Comparison of ENCODE assay signal across 8 mouse cellular contexts in the genomic region with DNA sequence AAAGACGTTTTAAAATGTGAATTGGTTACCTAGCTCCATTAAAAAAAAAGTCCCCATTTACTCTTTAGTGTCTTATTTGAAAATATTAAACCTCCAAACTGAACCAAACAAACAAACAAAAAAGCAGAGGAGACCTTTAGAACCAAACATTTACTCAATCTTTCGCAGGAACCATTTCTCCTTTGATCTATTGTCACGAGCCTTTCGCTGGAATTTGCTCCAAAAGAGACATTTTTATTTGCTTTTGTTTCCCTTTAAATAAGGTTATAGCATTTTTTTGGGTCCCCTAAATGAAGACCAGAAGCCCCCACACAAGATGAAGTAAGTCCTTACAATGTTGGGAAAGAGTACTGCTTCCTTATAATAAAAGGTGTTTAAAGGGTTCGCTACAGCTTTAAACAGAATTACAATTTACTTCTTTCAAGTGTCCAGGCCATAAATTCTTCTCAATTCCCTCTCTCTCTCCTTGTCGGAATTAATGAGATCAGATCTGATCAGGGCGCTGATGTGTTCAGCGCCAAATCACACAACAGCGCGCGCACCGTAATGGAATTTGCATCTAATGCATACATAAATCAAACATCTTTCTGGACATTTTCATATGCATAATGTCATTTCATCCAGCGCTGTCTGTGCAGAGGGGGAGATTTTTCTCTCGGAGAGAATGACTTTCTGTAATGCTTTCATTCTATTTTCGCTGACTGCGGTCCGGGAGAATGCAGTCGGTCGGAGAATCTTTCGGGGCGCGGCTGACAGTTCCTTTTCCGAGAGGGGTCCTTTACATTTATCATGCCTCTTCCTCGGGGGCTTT.
DNase-seq lines count a peak whose midpoint lies in the region; ATAC-seq and TF ChIP-seq lines count a peak whose summit lies in the region.

No protein-coding gene starts in this region.

- DNase-seq in heart, embryonic 10.5 days (ENCODE audit: low spot score): no peak
- no peak for DNase-seq in heart, adult 2 months
- DNase-seq in brain, embryonic 14.5 days (ENCODE audit: low read depth): peak; percentile 88
- peak; percentile 67 for DNase-seq in hindbrain, embryonic 11.5 days (ENCODE audit: low spot score)
- DNase-seq in mesoderm, embryonic 11.5 days (ENCODE audit: low read depth, low spot score): peak; percentile 54
- DNase-seq in gastrocnemius, postnatal 36 days: no peak
- no peak for DNase-seq in left cerebral cortex, postnatal 36 days (ENCODE audit: low spot score in 2 of 2)
- DNase-seq in spleen, adult 12 weeks (ENCODE audit: low spot score): no peak

- TF ChIP-seq POLR2A in heart, adult 2 months (IDR thresholded peaks at IDR 0.05; ENCODE audit: insufficient read depth, low read depth, low read length): no peak
- TF ChIP-seq POLR2A in brain, embryonic 14.5 days (IDR thresholded peaks at IDR 0.05; ENCODE audit: borderline replicate concordance, extremely low read depth, insufficient read depth, insufficient read length, poor library complexity, severe bottlenecking): no peak

- 2% methylated on average over 24 of the region's 24 CpGs for WGBS in heart, embryonic 10.5 days
- WGBS in heart, adult 2 months: 4% methylated on average over 24 of the region's 24 CpGs
- WGBS in hindbrain, embryonic 11.5 days: under 1% methylated on average over 24 of the region's 24 CpGs

- no peaks in the 10 kb centered on the region for H3K36me3 ChIP-seq in heart, embryonic 10.5 days
- H3K36me3 ChIP-seq in heart, adult 2 months (ENCODE audit: control insufficient read depth, insufficient read depth, low read length): no peaks in the 10 kb centered on the region
- H3K36me3 ChIP-seq in hindbrain, embryonic 11.5 days (ENCODE audit: control insufficient read depth, insufficient read depth, low read length): no peaks in the 10 kb centered on the region

- no peak overlapping the region for H3K27ac ChIP-seq in heart, embryonic 10.5 days
- H3K27ac ChIP-seq in heart, adult 2 months: no peak overlapping the region
- 0 out of 2 replicates have a peak overlapping the region, but pooled peaks have one; percentile 27 for H3K27ac ChIP-seq in hindbrain, embryonic 11.5 days (ENCODE audit: low read depth, low read length)

- peaks cover 16% of the 10 kb centered on the region for H3K4me1 ChIP-seq in heart, embryonic 10.5 days
- H3K4me1 ChIP-seq in heart, adult 2 months (ENCODE audit: control insufficient read depth, insufficient read depth, low read length): no peaks in the 10 kb centered on the region
- H3K4me1 ChIP-seq in hindbrain, embryonic 11.5 days (replicated peaks; ENCODE audit: control insufficient read depth, insufficient read depth, low read length): peaks cover 13% of the 10 kb centered on the region; the same call in 1 of the 2 replicates

- H3K9me3 ChIP-seq in heart, embryonic 10.5 days: no peaks in the 10 kb centered on the region
- H3K9me3 ChIP-seq in hindbrain, embryonic 11.5 days (ENCODE audit: control insufficient read depth, low read length): no peaks in the 10 kb centered on the region

- no peak overlapping the region for H3K9ac ChIP-seq in heart, adult 2 months (ENCODE audit: low read depth, low read length)
- H3K9ac ChIP-seq in hindbrain, embryonic 11.5 days (ENCODE audit: low read depth, low read length): no peak overlapping the region

- peak; percentile 53; the same call in 1 of the 2 replicates for ATAC-seq in hindbrain, embryonic 11.5 days (ENCODE audit: low FRiP score)

- TF ChIP-seq CTCF in heart, adult 2 months (IDR thresholded peaks at IDR 0.05): no peak
- no peak for TF ChIP-seq CTCF in brain, embryonic 14.5 days (IDR thresholded peaks at IDR 0.05; ENCODE audit: borderline replicate concordance, extremely low read depth, insufficient read depth, insufficient read length)

- H3K79me2 ChIP-seq in heart, adult 2 months (replicated peaks; ENCODE audit: control insufficient read depth, insufficient read depth, low read length): no peaks in the 10 kb centered on the region

- H3K4me2 ChIP-seq in hindbrain, embryonic 11.5 days (replicated peaks; ENCODE audit: low read depth, low read length): peak overlapping the region; percentile 36

- intact Hi-C loops in heart, adult 2 months (cut with DNase I): no loop called here
- intact Hi-C loops in gastrocnemius, postnatal 36 days (cut with DNase I): no loop called here
- intact Hi-C loops in left cerebral cortex, postnatal 36 days (cut with DNase I): loop anchor here (5.0 kb wide), 3 partner anchors 102 to 1518 kb away; no protein-coding TSS in a partner anchor

- peaks cover 70% of the 10 kb centered on the region for H3K27me3 ChIP-seq in heart, embryonic 10.5 days (ENCODE audit: insufficient read depth, poor library complexity, severe bottlenecking)
- 0 out of 2 replicates have a peak, but pooled peaks cover 1% of the 10 kb centered on the region for H3K27me3 ChIP-seq in heart, adult 2 months (ENCODE audit: control insufficient read depth, insufficient read depth, low read length)
- peaks cover 13% of the 10 kb centered on the region; the same call in 1 of the 2 replicates for H3K27me3 ChIP-seq in hindbrain, embryonic 11.5 days (ENCODE audit: control insufficient read depth, insufficient read depth, low read length)

- TF ChIP-seq EP300 in heart, adult 2 months (IDR thresholded peaks at IDR 0.05; ENCODE audit: insufficient read depth, low read depth, low read length): no peak

- peak overlapping the region; percentile 46 for H3K4me3 ChIP-seq in heart, embryonic 10.5 days
- H3K4me3 ChIP-seq in heart, adult 2 months: no peak overlapping the region
- peak overlapping the region; percentile 16; the same call in 1 of the 2 replicates for H3K4me3 ChIP-seq in hindbrain, embryonic 11.5 days (ENCODE audit: low read depth, low read length)

Comparison
In these comparisons a context has a peak if more than half of its experiments do, and no peak if none do; other contexts are left out.
1. DNase-seq: peak in brain, embryonic 14.5 days (single experiment), hindbrain, embryonic 11.5 days (single experiment) and mesoderm, embryonic 11.5 days (single experiment); none in heart, embryonic 10.5 days (single experiment), heart, adult 2 months (0 of 2), gastrocnemius, postnatal 36 days (0 of 2), left cerebral cortex, postnatal 36 days (0 of 2) and spleen, adult 12 weeks (single experiment).